Mouse (Mus musculus) thymus, postnatal 0 days (tissue): ENCODE results near the gene Eif4g3. TPM values are rescaled to one million over a fixed set of nuclear protein-coding genes. Genes with fewer than 3 reads are reported as not detected.
A peak's percentile ranks its signal among the peaks of the same experiment; 100 is the strongest.
"Not testable (repeated sequence)": the region's sequence is repeated elsewhere in the genome, so short reads cannot be mapped to it uniquely, and the experiment has no call there.

Experiments
- DNase-seq: peaks from one replicate; pipeline ENCODE4 v3.0.0-alpha.2; 2015; ENCODE audit warnings: low spot score
- polyA plus RNA-seq: library from polyadenylated mRNA; unstranded; fragments of >200 nt; fragmentation: Nextera tagmentation; extraction: Ambion mirVana; gene quantifications from 2 replicates; pipeline ENCODE4 v1.2.1, GENCODE M21; 2015

Eif4g3 gene
- polyA plus RNA-seq = 18.8 and 20.8 TPM in 2 replicates

- DNase-seq = no peak
Measured at GRCm38 (mm10) chr4:137992890-137993289, at the start of gene Eif4g3. Eif4g3 (plus strand) TSS chr4:137993022.

- no peak for DNase-seq
Measured at GRCm38 (mm10) chr4:137943540-137943939, 49.3 kb upstream of the Eif4g3 start.

GRCm38 (mm10) chr4:137945376-137945775, 47.4 kb upstream of the Eif4g3 start:
- no peak for DNase-seq

GRCm38 (mm10) chr4:137946419-137946818, 46.4 kb upstream of the Eif4g3 start:
- DNase-seq = no peak

GRCm38 (mm10) chr4:137952840-137953239, 40.0 kb upstream of the Eif4g3 start:
- DNase-seq = peak; percentile 82

GRCm38 (mm10) chr4:137954184-137954583, 38.6 kb upstream of the Eif4g3 start:
- DNase-seq = no peak

GRCm38 (mm10) chr4:137954926-137955396, 37.9 kb upstream of the Eif4g3 start:
- DNase-seq = no peak

GRCm38 (mm10) chr4:137956260-137956659, 36.6 kb upstream of the Eif4g3 start:
- DNase-seq = no peak

GRCm38 (mm10) chr4:137959889-137960665, 32.7 kb upstream of the Eif4g3 start:
- no peak for DNase-seq

- no peak for DNase-seq
Measured at GRCm38 (mm10) chr4:137960757-137961156, 32.1 kb upstream of the Eif4g3 start.

- no peak for DNase-seq
Measured at GRCm38 (mm10) chr4:137962643-137963350, 30.0 kb upstream of the Eif4g3 start.

- no peak for DNase-seq
Measured at GRCm38 (mm10) chr4:137963431-137963830, 29.4 kb upstream of the Eif4g3 start.

- peak; percentile 64 for DNase-seq
Measured at GRCm38 (mm10) chr4:137963881-137964584, 28.8 kb upstream of the Eif4g3 start.

GRCm38 (mm10) chr4:137964585-137964930, 28.3 kb upstream of the Eif4g3 start:
- DNase-seq = no peak

GRCm38 (mm10) chr4:137968203-137968602, 24.6 kb upstream of the Eif4g3 start:
- peak; percentile 85 for DNase-seq

- DNase-seq = not testable (repeated sequence)
Measured at GRCm38 (mm10) chr4:137970623-137971199, 22.1 kb upstream of the Eif4g3 start.

GRCm38 (mm10) chr4:137974856-137975432, 17.9 kb upstream of the Eif4g3 start:
- not testable (repeated sequence) for DNase-seq

- not testable (repeated sequence) for DNase-seq
Measured at GRCm38 (mm10) chr4:137979066-137979644, 13.7 kb upstream of the Eif4g3 start.

GRCm38 (mm10) chr4:137982869-137983268, 10.0 kb upstream of the Eif4g3 start:
- DNase-seq = no peak

GRCm38 (mm10) chr4:137984212-137984611, 8.6 kb upstream of the Eif4g3 start:
- DNase-seq = no peak

- no peak for DNase-seq
Measured at GRCm38 (mm10) chr4:137984746-137985145, 8.1 kb upstream of the Eif4g3 start.
